Mouse (Mus musculus) ES-Bruce4 (cell line): ENCODE measurements around the gene Acot7. TPM values are rescaled to one million over a fixed set of nuclear protein-coding genes. Genes with fewer than 3 reads are reported as not detected.

Source experiments
- H3K27ac ChIP-seq: 2 replicates; pipeline ENCODE4 v1.5.1; 2012; ENCODE audit warnings: low read length, inconsistent platforms; ENCODE audit not compliant: insufficient read depth
- H3K27me3 ChIP-seq: 2 replicates; pipeline ENCODE4 v1.6.1; 2012; ENCODE audit warnings: mild to moderate bottlenecking, low read length, inconsistent platforms; ENCODE audit not compliant: control insufficient read depth, poor library complexity, insufficient read depth, severe bottlenecking
- H3K36me3 ChIP-seq: 2 replicates; pipeline ENCODE4 v1.6.1; 2012; ENCODE audit warnings: inconsistent platforms, mild to moderate bottlenecking, low read length, moderate library complexity; ENCODE audit not compliant: control insufficient read depth, poor library complexity, insufficient read depth, severe bottlenecking
- H3K4me1 ChIP-seq: one replicate; pipeline ENCODE4 v1.8.1; 2011; ENCODE audit warnings: low read length; ENCODE audit not compliant: control insufficient read depth, insufficient read depth
- H3K4me3 ChIP-seq: 2 replicates; pipeline ENCODE4 v1.5.1; 2011; ENCODE audit warnings: low read depth, mild to moderate bottlenecking, low read length
- H3K9ac ChIP-seq: 2 replicates; pipeline ENCODE4 v1.6.1; 2012; ENCODE audit warnings: low read depth, mild to moderate bottlenecking, inconsistent platforms; ENCODE audit not compliant: poor library complexity, severe bottlenecking
- H3K9me3 ChIP-seq: replicated peaks from 2 replicates; pipeline ENCODE4 v1.6.1; 2012; ENCODE audit warnings: mild to moderate bottlenecking, low read length, inconsistent platforms; ENCODE audit not compliant: control insufficient read depth, poor library complexity, insufficient read depth, severe bottlenecking
- CTCF ChIP-seq: IDR thresholded peaks from one replicate; pipeline ENCODE4 v1.8.1; 2011; ENCODE audit warnings: low read depth, low read length
- EP300 ChIP-seq: IDR thresholded peaks from 2 replicates; pipeline ENCODE4 v1.6.1; 2011; ENCODE audit warnings: low read depth, low read length; ENCODE audit not compliant: insufficient read depth
- POLR2A ChIP-seq: IDR thresholded peaks from one replicate; pipeline ENCODE4 v1.8.1; 2011; ENCODE audit warnings: low read length; ENCODE audit not compliant: insufficient read depth
- polyA plus RNA-seq: library from polyadenylated mRNA; stranded (reverse); fragments of >200 nt; gene quantifications from 2 replicates; pipeline ENCODE4 v1.2.4, GENCODE M21; 2011; ENCODE audit warnings: low read depth; ENCODE audit not compliant: missing spikeins, insufficient read depth, insufficient read length

Gene Acot7
- polyA plus RNA-seq, 1 experiment, result 49.5 TPM

DNA sequence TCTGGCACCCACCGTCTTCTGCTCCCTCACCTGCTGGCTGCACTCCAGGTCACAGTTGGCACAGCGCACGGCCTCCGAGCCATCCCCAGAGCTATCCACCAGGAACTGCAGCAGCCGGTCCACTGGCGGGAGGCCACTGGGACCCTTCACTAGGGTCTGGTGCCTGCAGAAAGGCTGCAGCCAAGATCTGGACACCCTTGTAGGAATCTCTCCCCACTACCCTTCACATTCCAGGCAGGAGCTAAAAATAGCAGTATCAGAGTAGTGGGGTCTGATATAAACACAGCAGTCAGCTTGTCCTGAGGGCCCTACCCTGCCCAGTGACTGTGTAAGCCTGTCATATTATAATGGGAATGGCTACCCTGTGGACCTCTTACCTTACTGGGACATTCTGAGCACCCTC is 139.7 kb downstream of the Acot7 start:
- TF ChIP-seq POLR2A (no peak), CTCF (no peak), EP300 (no peak)
- H3K4me3 ChIP-seq, result no peak overlapping the region
- H3K9me3 ChIP-seq, result no peaks in the 10 kb centered on the region
- H3K27ac ChIP-seq, result no peak overlapping the region
- no peaks in the 10 kb centered on the region for H3K27me3 ChIP-seq
- no peak overlapping the region for H3K9ac ChIP-seq
- H3K36me3 ChIP-seq, result no peaks in the 10 kb centered on the region
- peaks cover 2% of the 10 kb centered on the region for H3K4me1 ChIP-seq

DNA sequence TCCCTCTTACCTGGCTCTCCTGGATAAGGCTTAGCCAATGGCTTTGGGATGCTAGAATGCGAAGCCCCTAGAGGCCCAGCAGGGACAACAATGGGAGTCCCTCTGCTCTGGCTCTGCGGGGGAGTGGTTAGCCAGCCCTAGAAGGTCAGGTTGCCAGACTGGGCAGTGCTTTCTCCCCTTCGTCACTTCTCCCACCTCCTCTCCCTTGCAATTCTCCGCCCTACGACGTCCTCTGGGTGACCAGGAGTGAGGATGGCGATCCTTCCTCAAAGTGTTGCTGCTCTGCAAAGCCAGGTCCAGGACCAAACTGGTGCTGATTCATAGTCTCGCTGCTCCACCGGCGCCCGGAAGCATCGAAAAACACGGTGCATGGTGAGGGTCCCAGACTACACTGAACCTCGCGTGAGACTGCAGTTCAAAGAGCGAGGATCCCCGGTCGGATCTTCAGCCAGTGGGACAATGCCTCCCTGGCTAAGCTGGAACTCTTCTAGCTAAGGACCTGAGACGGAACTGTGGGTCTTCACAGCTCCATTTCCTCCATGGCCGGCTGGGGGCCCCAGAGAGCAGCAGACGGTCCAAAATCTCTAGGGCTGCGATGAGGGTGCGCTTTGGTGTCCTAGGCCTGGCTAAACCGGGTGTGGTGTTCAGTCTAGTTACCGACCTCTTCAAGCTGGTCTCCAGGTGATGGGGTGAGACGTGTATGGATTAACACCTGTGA is 140.7 kb downstream of the Acot7 start, which contains the start of gene Rnf207:
Rnf207 (minus strand) TSS at position 477 of the 718 bp plus-strand sequence.
- 0 out of 2 replicates have a peak within 1 kb of the TSS, but pooled peaks have one; percentile 23 for H3K9ac ChIP-seq
- H3K27me3 ChIP-seq, result no peaks in the 10 kb centered on the region
- H3K36me3 ChIP-seq, result no peaks in the 10 kb centered on the region
- peaks cover 4% of the 10 kb centered on the region for H3K4me1 ChIP-seq
- no peak for TF ChIP-seq EP300
- TF ChIP-seq CTCF, result peak; percentile 64
- no peak within 1 kb of the TSS for H3K27ac ChIP-seq
- peak within 1 kb of the TSS; percentile 55 for H3K4me3 ChIP-seq
- H3K9me3 ChIP-seq, result no peaks in the 10 kb centered on the region

Other genes with a start within 250 kb of the Acot7 start
- 89.1 and 95.3 TPM in 2 replicates for gene Dnajc11, start 244.4 kb upstream of the Acot7 start, polyA plus RNA-seq
- gene Thap3, start 189.1 kb upstream of the Acot7 start, polyA plus RNA-seq, result 20.0 and 20.7 TPM in 2 replicates
- 49.7 and 52.1 TPM in 2 replicates for gene Phf13, start 181.9 kb upstream of the Acot7 start, polyA plus RNA-seq
- gene Klhl21, start 169.3 kb upstream of the Acot7 start, polyA plus RNA-seq, result 24.0 and 24.4 TPM in 2 replicates
- gene Zbtb48, start 150.5 kb upstream of the Acot7 start, polyA plus RNA-seq, result 13.4 and 13.5 TPM in 2 replicates
- gene Tas1r1, start 139.6 kb upstream of the Acot7 start, polyA plus RNA-seq, result 0.38 and 0.55 TPM in 2 replicates
- gene Nol9, start 138.8 kb upstream of the Acot7 start, polyA plus RNA-seq, result 71.0 and 71.7 TPM in 2 replicates
- 17.5 and 20.5 TPM in 2 replicates for gene Plekhg5, start 105.6 kb upstream of the Acot7 start, polyA plus RNA-seq
- 1.5 and 2.0 TPM in 2 replicates for gene Tnfrsf25, start 62.2 kb upstream of the Acot7 start, polyA plus RNA-seq
- gene Espn, start 25.8 kb upstream of the Acot7 start, polyA plus RNA-seq, result 18.8 and 19.3 TPM in 2 replicates
- 0.39 TPM in 1 of 2 replicates, not detected in the other for gene Hes2, start 19.3 kb upstream of the Acot7 start, polyA plus RNA-seq
- 7.2 and 7.9 TPM in 2 replicates for gene Gpr153, start 96.1 kb downstream of the Acot7 start, polyA plus RNA-seq
- gene Hes3, start 113.5 kb downstream of the Acot7 start, polyA plus RNA-seq, result not detected in 2 replicates
- gene Icmt, start 119.1 kb downstream of the Acot7 start, polyA plus RNA-seq, result 21.4 and 22.8 TPM in 2 replicates
- 3.2 and 4.2 TPM in 2 replicates for gene Rnf207, start 140.9 kb downstream of the Acot7 start, polyA plus RNA-seq
- 1,917 and 1,978 TPM in 2 replicates for gene Rpl22, start 147.6 kb downstream of the Acot7 start, polyA plus RNA-seq
- gene Chd5, start 160.5 kb downstream of the Acot7 start, polyA plus RNA-seq, result 5.4 and 5.8 TPM in 2 replicates